In genomic region chr10:111570501-111571258, GRCm38 (mm10) we compare ENCODE assay signal across 1 mouse cellular context.
TF ChIP-seq lines count a peak whose summit lies in the region.

No protein-coding gene starts in this region.

TF ChIP-seq in MEL, 35 proteins besides CTCF, POLR2A, EP300 and RAD21 (continued from another document):
- TF ChIP-seq MAFK (IDR thresholded peaks at IDR 0.05; ENCODE audit: borderline replicate concordance, low read depth, low read length), result no peak
- no peak for TF ChIP-seq CHD2 (IDR thresholded peaks at IDR 0.05; ENCODE audit: low read length)
- TF ChIP-seq USF1 (IDR thresholded peaks at IDR 0.05; ENCODE audit: low read depth, low read length), result no peak
- TF ChIP-seq MEF2A (IDR thresholded peaks at IDR 0.05; ENCODE audit: extremely low read depth, insufficient replicate concordance, low read depth, low read length, poor library complexity, severe bottlenecking), result no peak
- TF ChIP-seq MAX (IDR thresholded peaks at IDR 0.05; ENCODE audit: low read length), result no peak
